Mouse (Mus musculus) ES-Bruce4 (cell line): ENCODE measurements at regions not wholly inside any gene's neighbourhood (a gene's known extent, or its start where the extent isn't known, plus 50 kb on each side); places are given as distances from the start of the nearest gene placed in this dataset.

Source experiments
- H3K27ac ChIP-seq: 2 replicates; pipeline ENCODE4 v1.5.1; 2012; ENCODE audit warnings: low read length, inconsistent platforms; ENCODE audit not compliant: insufficient read depth
- H3K27me3 ChIP-seq: 2 replicates; pipeline ENCODE4 v1.6.1; 2012; ENCODE audit warnings: mild to moderate bottlenecking, low read length, inconsistent platforms; ENCODE audit not compliant: control insufficient read depth, poor library complexity, insufficient read depth, severe bottlenecking
- H3K36me3 ChIP-seq: 2 replicates; pipeline ENCODE4 v1.6.1; 2012; ENCODE audit warnings: inconsistent platforms, mild to moderate bottlenecking, low read length, moderate library complexity; ENCODE audit not compliant: control insufficient read depth, poor library complexity, insufficient read depth, severe bottlenecking
- H3K4me1 ChIP-seq: one replicate; pipeline ENCODE4 v1.8.1; 2011; ENCODE audit warnings: low read length; ENCODE audit not compliant: control insufficient read depth, insufficient read depth
- H3K4me3 ChIP-seq: 2 replicates; pipeline ENCODE4 v1.5.1; 2011; ENCODE audit warnings: low read depth, mild to moderate bottlenecking, low read length
- H3K9ac ChIP-seq: 2 replicates; pipeline ENCODE4 v1.6.1; 2012; ENCODE audit warnings: low read depth, mild to moderate bottlenecking, inconsistent platforms; ENCODE audit not compliant: poor library complexity, severe bottlenecking
- H3K9me3 ChIP-seq: replicated peaks from 2 replicates; pipeline ENCODE4 v1.6.1; 2012; ENCODE audit warnings: mild to moderate bottlenecking, low read length, inconsistent platforms; ENCODE audit not compliant: control insufficient read depth, poor library complexity, insufficient read depth, severe bottlenecking
- CTCF ChIP-seq: IDR thresholded peaks from one replicate; pipeline ENCODE4 v1.8.1; 2011; ENCODE audit warnings: low read depth, low read length
- EP300 ChIP-seq: IDR thresholded peaks from 2 replicates; pipeline ENCODE4 v1.6.1; 2011; ENCODE audit warnings: low read depth, low read length; ENCODE audit not compliant: insufficient read depth
- POLR2A ChIP-seq: IDR thresholded peaks from one replicate; pipeline ENCODE4 v1.8.1; 2011; ENCODE audit warnings: low read length; ENCODE audit not compliant: insufficient read depth

GRCm38 (mm10) chr5:116823260-116823659, 231.6 kb upstream of the Srrm4 start:
- no peaks in the 10 kb centered on the region for H3K36me3 ChIP-seq
- no peak overlapping the region for H3K27ac ChIP-seq
- no peak overlapping the region for H3K4me3 ChIP-seq
- H3K4me1 ChIP-seq: no peaks in the 10 kb centered on the region
- no peak for TF ChIP-seq CTCF
- TF ChIP-seq EP300: no peak
- TF ChIP-seq POLR2A: no peak
- H3K9ac ChIP-seq: no peak overlapping the region
- H3K9me3 ChIP-seq: no peaks in the 10 kb centered on the region
- no peaks in the 10 kb centered on the region for H3K27me3 ChIP-seq

GRCm38 (mm10) chr5:116822141-116822540, 230.5 kb upstream of the Srrm4 start:
- no peak overlapping the region for H3K27ac ChIP-seq
- no peaks in the 10 kb centered on the region for H3K4me1 ChIP-seq
- H3K9me3 ChIP-seq: no peaks in the 10 kb centered on the region
- no peak for TF ChIP-seq EP300
- no peak for TF ChIP-seq POLR2A
- no peak for TF ChIP-seq CTCF
- no peaks in the 10 kb centered on the region for H3K27me3 ChIP-seq
- no peak overlapping the region for H3K4me3 ChIP-seq
- no peaks in the 10 kb centered on the region for H3K36me3 ChIP-seq
- H3K9ac ChIP-seq: no peak overlapping the region

- TF ChIP-seq POLR2A (no peak), CTCF (no peak), EP300 (no peak)
- H3K4me1 ChIP-seq: no peaks in the 10 kb centered on the region
- no peaks in the 10 kb centered on the region for H3K27me3 ChIP-seq
- no peak overlapping the region for H3K4me3 ChIP-seq
- no peak overlapping the region for H3K9ac ChIP-seq
- no peaks in the 10 kb centered on the region for H3K9me3 ChIP-seq
- no peaks in the 10 kb centered on the region for H3K36me3 ChIP-seq
- no peak overlapping the region for H3K27ac ChIP-seq
These were observed 218.2 kb upstream of the Srrm4 start for GRCm38 (mm10) chr5:116809799-116810198.

GRCm38 (mm10) chr5:116809001-116809759, 217.6 kb upstream of the Srrm4 start:
- no peak overlapping the region for H3K4me3 ChIP-seq
- no peaks in the 10 kb centered on the region for H3K27me3 ChIP-seq
- H3K9ac ChIP-seq: no peak overlapping the region
- H3K27ac ChIP-seq: no peak overlapping the region
- H3K4me1 ChIP-seq: no peaks in the 10 kb centered on the region
- H3K9me3 ChIP-seq: no peaks in the 10 kb centered on the region
- TF ChIP-seq EP300 (no peak), POLR2A (no peak), CTCF (no peak)
- H3K36me3 ChIP-seq: no peaks in the 10 kb centered on the region

GRCm38 (mm10) chr5:116797460-116797859, 205.8 kb upstream of the Srrm4 start:
- Histone ChIP-seq H3K27ac (no peak overlapping the region), H3K4me1 (no peaks in the 10 kb centered on the region), H3K9me3 (peaks cover 4% of the 10 kb centered on the region; the same call in 1 of the 2 replicates), H3K36me3 (no peaks in the 10 kb centered on the region), H3K4me3 (no peak overlapping the region), H3K27me3 (no peaks in the 10 kb centered on the region), H3K9ac (no peak overlapping the region)
- no peak for TF ChIP-seq POLR2A
- TF ChIP-seq CTCF: no peak
- no peak for TF ChIP-seq EP300

- Histone ChIP-seq H3K9ac (no peak overlapping the region), H3K27me3 (no peaks in the 10 kb centered on the region), H3K9me3 (peaks cover 4% of the 10 kb centered on the region; the same call in 1 of the 2 replicates), H3K36me3 (no peaks in the 10 kb centered on the region), H3K4me3 (no peak overlapping the region), H3K4me1 (peaks cover 2% of the 10 kb centered on the region), H3K27ac (no peak overlapping the region)
- no peak for TF ChIP-seq EP300
- no peak for TF ChIP-seq POLR2A
- no peak for TF ChIP-seq CTCF
These were observed 203.6 kb upstream of the Srrm4 start for GRCm38 (mm10) chr5:116795169-116795568.
